Mouse (Mus musculus) common myeloid progenitor, adult 5-6 weeks (primary cell): ENCODE results near the gene Panx1. TPM values are rescaled to one million over a fixed set of nuclear protein-coding genes. Genes with fewer than 3 reads are reported as not detected.

Source experiments
- ATAC-seq: replicated peaks from 2 replicates; pipeline ENCODE4 v1.8.0; 2016; ENCODE audit warnings: low read depth, mild to moderate bottlenecking, moderate TSS enrichment, inconsistent platforms; ENCODE audit not compliant: poor library complexity, severe bottlenecking
- total RNA-seq: library from RNA; stranded (forward); fragments of 200-1000, 187-1606 nt; gene quantifications from 2 replicates; pipeline ENCODE4 v1.2.3, GENCODE M21; 2017

Gene Panx1
- 17.0 and 18.2 TPM in 2 replicates for total RNA-seq

DNA sequence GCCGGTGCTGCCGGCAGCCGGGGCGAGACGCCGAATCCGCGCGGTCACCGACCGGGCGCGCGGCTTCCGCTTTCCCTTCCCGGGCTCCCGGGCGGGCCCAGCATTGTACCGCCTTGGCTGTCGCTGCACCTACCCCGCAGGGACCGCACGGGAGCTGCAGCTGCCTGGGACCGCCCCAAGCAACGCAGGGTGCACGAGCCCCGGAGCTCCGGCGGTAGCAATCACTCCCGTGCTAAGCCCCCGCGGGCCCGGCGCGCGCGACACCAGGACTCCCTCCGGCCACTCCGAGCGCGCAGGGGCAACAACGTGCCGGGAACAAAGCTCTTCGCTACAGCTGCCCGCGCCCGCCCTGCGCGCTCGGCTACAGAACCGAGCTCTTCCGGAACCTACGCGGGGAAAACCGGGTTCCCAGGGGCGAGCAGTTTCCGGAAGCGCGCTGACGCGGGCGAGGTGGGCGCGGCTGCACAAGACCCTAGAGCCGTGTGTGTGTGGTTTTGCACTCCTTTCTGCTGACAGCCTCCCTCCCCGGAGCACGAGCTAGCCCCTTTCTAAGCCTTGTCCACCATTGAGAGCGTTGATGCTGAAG, at the start of gene Panx1:
Gene Panx1 (minus strand): TSS at position 395 of the 586 bp plus-strand sequence.
- peak; percentile 84 for ATAC-seq

DNA sequence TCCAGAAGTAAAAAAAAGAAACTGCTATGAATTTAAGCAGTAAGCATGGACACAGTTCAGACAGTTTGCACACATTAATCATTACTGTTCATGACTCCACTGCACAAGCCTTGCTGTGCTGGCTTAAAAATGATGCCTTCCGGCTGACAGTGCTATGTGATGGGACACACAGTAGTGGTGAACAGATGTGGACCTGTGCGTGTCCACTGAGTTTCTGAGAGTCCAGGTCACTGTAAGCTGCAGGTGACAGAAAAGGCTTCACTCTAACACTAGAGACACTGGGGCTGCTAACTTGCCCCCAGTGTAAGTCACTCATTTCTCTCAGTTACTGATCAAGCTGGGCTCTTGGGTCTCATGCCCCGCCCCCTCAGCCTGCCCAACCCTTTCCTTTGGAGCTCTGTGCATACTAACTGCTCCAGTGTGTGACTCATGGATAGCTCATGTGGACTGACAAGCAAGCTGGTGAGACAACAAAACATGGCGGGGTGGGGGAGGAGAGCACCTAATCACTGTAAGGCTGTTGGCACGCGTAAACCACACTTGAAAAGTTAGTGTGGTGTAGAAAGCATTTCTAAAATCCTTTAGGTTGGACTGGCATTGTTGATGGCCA, 23.5 kb upstream of the Panx1 start:
- ATAC-seq = no peak

DNA sequence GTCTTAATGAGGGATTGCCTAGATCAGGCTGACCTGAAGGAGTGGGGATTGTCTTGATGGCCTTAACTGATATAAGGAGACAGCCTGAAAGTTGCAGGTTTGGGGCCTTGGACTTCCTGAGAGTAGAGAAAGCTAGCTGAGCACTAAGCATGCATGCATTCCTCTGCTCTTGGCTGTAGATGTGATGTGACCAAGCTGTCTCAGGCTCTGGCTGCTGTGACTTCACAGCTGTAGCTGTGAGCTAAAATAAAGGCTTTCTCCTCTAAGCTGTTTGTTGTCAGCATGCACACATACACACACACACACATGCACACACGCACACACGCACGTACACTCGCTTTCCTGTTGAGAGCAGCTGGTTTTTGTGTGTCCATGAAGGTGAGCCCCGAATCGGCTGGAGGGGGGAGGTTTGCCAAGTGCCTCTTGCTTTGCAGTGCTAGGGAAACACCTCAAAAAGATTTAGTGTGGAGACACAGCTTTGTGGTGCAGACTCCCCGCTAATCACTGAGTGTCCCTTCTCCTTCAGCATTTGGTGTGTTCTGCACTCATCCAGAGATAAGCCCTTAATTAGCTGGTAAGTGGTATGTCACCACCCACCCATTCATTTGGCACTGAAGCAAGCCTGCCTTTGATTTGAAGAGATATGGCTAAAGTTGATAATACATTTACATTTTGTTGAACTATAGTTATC, 22.9 kb upstream of the Panx1 start:
- no peak for ATAC-seq

DNA sequence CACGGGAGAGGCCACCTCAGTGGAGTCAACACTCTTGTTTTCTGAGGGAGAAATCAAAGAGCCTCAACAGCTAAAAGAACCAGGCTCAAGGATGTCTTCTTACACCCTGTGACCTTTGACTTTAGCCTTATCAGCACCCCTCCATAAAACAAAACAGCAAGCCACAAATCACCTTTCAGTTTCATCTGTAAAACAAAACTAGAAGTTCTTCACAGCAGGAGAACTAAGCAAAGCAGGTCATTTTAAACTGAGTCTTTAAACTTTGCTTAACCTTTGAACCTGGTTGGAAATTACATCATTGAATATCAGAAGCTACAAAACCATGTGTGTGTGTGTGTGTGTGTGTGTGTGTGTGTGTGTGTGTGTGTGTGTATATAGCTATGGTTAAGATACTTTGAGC, 18.9 kb upstream of the Panx1 start:
- no peak for ATAC-seq

DNA sequence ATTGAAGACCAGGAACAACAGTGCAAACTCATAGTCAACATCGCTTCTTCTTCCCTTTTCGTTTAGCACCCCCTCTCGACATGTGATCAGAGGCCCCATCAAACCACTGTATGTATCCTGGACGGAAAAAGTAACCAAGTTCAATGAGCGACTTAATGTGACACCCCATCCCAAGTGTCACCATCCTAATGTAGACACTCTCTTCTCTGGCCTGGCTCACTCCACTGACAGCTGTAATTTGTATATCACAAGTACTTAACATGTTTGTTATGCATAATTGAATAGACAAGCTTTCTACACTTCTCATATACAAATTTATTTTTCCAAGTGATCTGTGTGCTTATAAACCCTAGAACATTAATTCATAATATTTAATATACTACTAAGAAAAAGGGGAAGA, 15.6 kb upstream of the Panx1 start:
- no peak for ATAC-seq

DNA sequence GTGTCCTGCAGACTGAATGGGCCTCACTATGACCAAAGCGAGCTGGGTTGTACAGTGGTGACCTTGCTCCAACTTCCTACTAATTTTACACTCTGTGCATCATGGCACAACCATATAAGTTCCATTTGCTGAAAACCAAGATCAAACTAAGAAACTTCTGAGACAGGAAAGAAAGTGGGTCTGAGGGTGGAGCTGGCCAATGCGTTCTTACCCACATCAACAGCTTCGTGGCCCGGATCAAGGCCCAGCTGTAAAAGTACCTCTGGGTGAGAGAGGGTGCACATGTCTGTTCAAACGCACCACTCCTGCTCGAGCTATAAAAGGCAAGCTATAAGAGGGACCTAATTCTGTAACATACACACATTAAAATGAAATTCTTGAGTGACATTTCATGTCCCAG, 14.7 kb upstream of the Panx1 start:
- no peak for ATAC-seq

DNA sequence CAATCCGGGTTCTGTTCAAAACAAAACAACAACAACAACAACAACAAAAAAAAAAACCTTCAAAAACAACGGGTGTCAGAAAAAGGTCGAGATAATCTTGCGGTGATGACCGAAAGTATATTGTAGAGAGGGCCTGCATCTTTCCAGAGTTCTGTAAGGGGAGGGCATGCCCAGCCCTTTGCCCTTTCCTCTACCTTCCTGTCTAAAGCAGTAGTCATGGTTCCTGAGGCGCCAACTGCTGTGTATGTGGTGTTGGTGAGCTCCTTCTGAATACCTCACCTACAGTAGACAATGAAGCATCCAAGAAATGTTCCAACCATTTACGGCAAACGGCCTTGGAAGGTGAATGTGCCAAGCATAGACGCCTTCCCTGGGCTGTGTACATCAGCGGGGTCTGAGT, 462 bp upstream of the Panx1 start:
- ATAC-seq = no peak; the same call in 1 of the 2 replicates

DNA sequence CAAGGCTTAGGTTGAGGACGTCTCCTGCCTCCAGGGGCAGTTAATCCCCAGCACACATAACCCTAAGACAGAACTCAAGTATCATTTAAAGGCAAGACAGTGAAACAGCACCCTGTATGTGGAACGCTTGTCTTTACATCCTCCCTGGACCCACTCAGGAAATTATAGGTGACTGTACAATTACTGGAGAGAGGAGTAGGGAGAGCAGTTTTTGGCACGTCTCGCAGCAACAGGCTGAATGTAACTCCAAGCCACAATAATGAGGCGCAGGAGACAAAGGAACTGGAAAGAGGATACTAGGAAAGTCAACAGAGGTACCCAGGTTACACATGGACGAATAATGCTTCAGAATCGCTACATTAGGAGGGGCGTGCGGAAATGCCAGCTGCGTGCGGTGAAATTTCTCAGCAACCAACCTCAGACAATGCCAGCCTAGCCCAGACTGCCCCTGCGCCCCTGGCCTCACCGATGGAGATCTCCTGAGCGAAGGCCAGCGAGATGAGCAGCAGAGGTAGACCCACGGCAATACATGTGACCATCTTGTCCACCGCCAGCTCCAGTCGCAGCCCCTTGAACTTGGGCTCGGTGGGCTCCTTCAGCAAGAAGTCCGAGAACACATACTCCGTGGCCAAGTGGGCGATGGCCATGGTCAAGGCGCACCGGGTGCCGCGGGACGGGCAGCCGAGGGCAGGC, 741 bp downstream of the Panx1 start:
- peak; percentile 20 for ATAC-seq

DNA sequence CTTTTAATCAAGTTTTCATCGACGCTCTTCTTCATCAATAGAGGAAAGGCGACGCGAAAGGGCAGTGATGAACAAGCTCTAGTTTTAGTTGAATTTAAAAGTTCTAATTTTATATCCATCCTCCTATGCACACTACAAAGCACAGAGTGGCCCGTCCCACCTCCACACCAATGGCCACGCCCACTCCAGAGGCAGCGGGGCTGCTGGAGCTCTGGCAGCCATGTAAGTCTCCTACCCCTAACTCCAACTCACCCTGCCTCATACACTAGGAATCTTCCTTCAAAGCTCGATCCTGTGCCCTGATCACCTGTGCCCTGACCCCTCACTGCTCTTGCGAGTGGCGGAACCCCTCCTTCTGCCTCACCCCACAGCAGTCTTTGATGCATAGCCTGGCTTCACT, 3.7 kb downstream of the Panx1 start:
- no peak for ATAC-seq

DNA sequence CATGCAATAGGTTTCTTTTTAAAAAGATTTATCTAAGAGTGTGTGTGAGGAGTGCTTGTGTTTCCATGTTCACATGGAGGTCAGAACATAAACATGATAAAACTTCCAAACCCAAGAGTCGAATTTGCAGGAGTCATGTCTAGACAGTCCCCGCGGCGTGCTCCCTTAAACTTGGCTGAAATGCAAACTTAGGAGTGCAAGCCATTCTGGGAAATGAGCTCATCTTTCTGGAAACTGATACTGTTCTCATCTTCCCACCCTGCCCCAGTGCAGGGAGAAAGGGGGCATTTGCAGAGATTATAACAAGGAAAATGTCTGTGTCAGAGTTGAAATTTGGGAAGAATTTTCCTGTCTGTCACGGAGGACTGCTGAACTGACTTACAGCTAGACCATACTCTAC, 5.4 kb downstream of the Panx1 start:
- ATAC-seq = no peak

DNA sequence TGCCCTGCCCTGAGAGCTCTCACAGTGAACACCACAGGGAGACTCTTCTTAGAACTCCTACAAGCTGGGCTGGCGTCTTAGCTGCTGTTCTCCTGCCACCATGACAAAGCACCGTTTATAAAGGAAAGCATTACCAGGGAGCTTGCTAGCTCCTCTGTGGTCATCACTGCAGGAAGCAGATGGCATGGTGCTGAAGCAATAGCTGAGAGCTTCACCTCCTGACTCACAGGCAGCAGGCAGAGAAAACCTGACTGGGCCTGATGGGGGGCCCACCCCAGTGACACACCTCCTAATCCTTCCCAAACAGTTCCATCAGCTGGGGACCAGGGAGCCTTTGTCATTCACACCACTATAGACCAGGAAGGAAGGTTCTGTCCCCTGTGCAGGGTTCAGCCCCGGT, 7.6 kb downstream of the Panx1 start:
- peak; percentile 92 for ATAC-seq

DNA sequence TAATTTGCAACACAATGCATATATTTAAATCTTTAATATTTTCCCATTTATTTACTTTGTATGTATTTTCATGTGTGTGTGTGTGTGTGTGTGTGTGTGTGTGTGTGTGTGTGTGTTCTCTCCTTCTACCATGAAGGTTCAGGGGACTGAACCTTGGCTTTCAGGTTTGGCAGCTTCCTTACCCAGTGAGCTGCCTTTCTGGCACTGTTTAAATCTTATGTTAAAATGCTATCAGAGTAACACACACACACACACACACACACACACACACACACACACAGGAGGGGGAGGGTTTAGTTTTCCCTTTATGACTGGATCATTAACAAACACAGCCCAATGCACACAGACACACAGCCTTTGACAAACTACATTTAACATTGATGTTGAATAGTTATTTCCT, 8.0 kb downstream of the Panx1 start:
- no peak for ATAC-seq

DNA sequence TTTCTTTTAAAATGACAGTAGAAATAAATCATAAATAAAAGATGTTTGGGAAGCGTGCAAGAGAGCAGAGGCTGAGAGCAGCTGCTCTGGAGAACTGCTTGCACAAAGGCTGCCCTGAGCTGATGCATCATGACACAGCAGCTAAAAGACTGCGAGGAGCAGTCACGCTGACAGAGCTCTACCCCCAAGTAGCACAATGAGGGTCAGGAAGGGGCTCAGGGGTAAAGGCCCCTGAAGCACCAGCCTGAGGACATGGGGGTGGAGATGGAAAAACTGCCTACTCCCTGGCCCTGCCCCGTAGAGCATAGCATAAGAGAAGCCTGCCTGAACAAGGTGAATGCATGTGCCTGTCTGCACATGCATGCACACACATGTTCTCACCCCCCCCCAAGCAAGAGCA, 8.5 kb downstream of the Panx1 start:
- no peak for ATAC-seq

DNA sequence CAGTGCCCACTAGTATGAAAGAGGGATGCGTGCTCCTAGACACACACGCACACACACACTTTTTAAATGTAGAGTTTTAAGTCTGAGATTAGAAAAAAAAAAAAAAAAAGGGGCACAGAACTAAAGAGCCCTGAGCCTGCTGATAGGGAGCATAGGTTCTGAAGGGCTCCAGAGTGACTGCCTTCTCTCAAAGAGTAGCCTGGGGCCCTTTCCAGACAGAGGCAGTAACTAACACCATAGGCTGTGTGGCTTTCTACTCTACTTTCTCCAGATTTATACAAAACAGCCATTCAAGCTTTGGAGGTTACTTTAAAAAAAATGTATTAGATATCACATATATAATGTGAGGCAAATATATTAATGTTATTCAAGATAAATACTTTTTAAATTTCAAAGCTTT, 8.9 kb downstream of the Panx1 start:
- no peak for ATAC-seq

DNA sequence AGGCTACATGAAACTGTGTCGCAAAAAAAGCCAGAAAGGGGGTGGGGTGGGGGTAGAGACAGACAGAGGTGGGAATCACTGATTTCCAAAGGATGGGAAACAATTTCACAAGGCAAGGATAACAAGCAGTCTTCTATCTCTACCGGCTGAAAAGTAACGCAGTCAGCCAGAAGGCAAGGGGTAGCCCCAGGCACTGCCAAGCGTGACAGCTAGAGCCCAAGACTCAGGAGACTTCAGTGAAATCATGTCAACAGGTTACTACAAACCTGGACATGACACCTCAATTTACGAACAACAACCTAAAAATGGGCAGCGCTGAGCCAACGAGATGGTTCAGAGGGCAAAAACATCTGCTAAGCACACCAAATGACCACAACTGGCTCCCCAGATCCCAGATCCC, 9.3 kb downstream of the Panx1 start:
- ATAC-seq = no peak

DNA sequence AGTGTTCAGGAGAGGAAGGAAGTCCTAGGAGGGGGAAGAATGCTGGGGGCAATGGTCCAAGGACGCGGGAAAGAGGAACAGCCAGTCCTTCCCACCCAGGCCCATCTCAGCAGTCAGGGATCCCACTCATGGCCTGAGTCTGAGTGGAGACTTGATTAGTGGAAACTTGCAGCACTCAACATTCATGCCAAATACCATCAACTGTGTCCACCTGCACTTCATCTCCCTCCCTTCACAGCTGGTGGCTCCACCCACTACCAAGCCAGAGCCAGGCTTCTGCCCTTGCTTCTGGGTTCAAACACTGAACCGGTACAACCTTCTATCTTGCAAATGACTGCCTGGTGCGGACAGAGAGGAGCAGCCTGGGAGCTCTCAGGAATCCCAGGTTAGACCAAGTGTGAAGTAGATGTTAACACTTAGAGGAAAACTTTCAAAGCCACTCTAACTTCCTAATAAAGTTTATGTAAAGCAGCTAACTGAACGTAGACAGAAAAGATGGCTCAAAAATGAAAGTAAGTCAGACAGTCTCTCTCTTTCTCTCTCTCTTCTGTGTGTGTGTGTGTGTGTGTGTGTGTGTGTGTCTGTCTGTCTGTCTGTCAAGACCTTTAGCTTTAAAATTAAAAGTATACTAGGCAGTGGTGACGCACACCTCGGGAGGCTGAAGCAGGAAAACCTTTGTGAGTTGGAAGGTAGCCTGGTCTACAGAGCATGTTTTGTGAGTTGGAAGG, 10.6 kb downstream of the Panx1 start:
- no peak for ATAC-seq

DNA sequence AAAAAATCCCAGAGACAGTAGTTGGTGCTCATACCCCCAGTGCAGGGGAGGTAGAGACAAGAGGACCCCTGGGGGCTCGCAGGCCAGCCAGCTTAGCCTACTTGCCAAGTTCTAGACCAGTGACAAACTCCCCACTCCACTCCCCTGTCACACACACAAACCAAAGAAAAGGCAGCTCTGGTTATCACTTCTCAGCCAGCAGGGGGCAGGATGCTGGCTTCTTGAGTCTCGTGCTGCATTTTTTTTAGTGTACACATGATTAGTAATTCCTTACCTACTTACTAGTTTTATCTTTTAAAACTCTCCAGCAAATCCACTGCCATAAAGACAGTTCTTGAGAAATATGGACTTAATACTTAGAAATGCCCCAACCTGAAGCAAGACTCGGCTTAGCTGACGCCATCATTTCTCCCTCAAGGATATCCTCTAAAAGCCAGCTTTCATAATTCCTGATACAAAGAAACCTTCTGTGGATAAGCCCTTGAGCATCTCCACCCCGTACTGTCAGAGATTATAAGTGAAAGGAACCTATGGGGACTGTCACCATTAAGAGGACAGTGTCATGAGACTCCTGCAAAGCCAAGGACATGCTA, 11.6 kb downstream of the Panx1 start:
- no peak for ATAC-seq

DNA sequence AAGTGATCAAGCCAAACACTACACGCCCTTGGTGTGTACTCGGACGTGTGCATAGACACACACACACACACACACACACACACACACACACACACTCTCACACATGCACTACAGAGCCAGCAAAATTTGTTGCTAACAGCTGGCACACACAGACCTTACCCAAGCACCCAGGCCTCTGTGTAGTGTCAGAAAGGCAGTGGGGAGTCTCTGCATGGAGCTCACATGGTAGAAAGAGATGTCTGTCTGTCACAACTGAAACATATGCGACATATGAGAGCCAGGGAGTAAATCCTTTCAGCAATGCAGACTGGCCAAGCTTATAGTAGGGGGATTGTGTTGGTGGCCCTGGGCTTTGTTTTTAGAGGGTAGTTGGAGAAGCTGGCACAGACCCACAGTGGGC, 12.5 kb downstream of the Panx1 start:
- ATAC-seq = no peak

DNA sequence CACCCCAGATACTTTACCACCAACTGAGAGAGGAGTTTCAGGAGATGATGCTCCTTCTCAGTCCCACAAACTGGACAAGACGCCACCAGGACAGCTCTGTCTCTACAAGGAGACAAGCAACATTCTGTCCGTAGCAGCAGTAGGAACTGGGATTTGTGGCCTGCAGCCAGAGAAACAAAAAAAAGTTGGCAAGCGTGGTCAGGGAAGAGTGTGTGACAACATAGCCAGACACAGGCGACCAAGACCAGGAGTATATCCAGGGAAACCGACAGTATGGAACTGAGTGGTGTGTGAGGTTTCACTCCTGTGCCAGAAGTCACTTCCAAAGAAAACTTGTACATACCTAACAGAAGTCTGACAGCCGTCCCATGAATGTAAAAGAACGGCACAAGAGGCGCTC, 14.5 kb downstream of the Panx1 start:
- ATAC-seq = no peak

DNA sequence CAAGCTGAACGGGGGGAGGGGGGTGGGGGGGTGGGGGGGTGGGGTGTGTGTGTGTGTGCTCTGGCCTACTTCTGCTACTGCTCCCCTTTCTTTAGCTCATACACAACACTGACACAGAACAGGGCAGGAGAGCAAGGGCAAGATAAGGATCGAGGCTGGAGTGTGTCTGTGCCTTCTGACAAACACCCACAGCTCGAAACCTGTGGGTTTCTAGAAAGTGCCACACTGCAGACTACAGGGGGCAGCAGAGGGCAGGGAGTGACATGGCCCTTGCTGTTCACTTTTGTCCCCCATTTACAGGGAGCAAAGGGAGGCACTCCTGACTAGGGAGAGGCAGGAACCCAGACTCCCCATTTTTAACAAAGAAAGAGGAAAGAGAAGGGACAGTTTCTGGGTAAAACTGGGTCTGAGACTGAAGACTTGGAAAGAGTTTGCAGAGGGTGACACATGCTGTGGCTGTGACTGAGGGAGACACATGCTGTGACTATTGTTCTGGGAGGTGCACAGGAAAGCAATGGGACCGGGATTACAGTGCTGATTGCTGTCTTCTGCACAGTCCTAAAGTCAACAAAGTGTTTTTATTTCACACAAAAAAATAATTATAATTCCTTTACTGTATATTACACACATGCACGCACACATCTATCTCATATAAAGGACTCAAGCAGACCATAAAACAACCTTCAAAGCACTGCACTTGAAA, 16.1 kb downstream of the Panx1 start:
- peak; percentile 81 for ATAC-seq
